Mouse (Mus musculus): ENCODE results near the gene Gpr4. TPM values are rescaled to one million over a fixed set of nuclear protein-coding genes. Genes with fewer than 3 reads are reported as not detected.
A peak's percentile ranks its signal among the peaks of the same experiment; 100 is the strongest.

Gpr4 gene
- total RNA-seq, 4 experiments from 2014 or later: 2.2 to 2.7 (median 2.5) TPM

- no peak for DNase-seq (ENCODE audit: low spot score in 2 of 2)
Measured at GRCm38 (mm10) chr7:19194676-19195075, 17.7 kb upstream of the Gpr4 start.

DNA sequence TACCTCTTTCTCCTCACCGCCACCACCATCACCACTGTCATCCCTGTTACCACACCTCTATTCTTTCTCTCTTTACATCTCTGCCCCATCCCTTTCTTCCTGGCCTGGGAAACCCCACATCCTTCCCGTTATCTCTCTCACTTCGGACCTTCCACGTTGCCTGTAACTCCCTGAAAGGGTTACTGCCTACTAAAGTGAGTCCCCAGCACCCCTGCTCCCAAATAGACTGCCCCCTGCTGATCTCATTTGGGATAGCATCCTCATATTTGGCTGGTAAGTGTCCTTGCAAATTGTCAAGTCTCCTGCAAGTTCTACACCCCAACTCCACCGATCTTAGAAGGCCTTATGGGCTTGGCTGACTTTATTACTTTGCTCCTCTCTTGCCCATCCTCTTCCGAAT, 15.7 kb upstream of the Gpr4 start:
- no peak for DNase-seq (ENCODE audit: low spot score in 2 of 2)

GRCm38 (mm10) chr7:19197985-19198384, 14.4 kb upstream of the Gpr4 start:
- no peak for DNase-seq (ENCODE audit: low spot score in 2 of 2)

DNA sequence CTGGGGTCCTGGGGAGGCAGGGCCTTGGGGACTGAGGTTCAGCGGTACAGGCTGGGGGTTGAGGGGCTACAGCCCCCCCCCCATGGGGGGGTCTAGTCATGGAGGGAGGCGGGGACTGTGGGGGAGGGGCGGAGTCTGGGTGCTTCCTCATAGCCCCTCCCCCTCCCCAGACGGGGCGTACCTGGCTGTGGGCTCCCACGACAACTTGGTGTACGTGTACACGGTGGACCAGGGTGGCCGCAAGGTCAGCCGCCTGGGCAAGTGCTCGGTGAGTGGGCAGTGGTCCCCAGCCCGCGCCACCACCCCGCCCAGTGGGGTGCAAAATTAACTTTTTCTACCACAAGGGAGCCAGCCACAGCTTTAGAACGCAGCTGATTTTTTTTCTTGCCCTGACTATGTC, 10.7 kb upstream of the Gpr4 start:
- DNase-seq (ENCODE audit: low spot score in 2 of 2): no peak

- DNase-seq (ENCODE audit: low spot score in 2 of 2): no peak
Measured at GRCm38 (mm10) chr7:19202065-19202850, 10.1 kb upstream of the Gpr4 start.

DNA sequence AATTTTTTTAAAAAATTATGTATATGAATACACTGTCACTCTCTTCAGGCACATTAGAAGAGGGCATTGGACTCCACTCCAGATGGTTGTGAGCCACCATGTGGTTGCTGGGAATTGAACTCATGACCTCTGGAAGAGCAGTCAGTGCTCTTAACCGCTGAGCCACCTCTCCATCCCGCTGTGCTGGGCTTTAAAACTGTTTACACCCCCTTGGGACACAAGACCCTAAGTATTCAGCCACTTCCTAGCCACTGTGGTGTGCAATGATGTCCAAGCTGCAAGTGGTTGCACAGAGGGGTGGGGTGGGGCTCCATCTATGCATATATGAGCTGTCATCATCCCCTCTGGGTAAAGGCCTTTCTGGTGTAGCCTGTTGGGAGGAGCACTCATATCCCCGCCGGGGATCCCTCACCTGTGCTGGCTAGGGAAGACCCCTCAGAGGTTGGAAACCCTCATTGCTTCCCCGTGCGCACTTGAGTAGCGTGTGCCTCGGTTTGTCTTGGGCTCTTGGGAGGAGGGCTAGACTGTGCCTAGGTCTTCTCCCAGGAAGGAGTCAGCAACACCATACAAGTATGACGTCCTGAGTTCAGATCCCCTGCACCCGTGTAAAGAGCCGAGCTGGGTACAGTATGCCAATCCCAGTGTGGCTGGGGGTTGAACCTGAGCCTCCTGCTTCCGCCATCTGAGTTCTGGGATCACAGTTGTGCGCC, 4.0 kb upstream of the Gpr4 start:
- DNase-seq (ENCODE audit: low spot score in 2 of 2): no peak

DNA sequence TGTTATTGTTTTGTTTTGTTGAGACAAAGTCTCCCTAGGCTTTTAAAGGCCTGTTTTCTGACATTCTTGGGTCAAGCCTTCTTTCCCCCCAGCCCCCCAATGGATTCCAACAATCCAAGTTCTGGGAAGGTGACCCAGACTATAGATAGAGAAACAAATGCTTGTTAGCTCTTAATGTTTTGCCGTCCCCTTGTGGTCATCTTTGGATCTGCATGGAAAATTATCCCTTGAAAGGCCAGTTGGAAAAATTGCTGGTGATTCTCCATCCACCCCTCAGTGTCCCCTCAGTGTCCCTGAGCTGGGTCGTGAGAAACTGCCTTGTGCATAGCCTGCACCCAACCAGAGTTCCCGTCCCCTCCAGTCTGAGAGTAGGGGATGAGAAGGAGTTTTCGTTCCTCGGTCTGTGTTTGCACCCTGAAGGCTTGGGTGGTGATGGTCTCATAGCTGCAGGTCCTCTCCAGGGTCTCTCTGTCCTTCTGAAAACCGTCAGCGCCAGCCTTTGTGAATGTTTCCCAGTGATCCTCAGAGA, 3.3 kb upstream of the Gpr4 start:
- no peak for DNase-seq (ENCODE audit: low spot score in 2 of 2)

DNA sequence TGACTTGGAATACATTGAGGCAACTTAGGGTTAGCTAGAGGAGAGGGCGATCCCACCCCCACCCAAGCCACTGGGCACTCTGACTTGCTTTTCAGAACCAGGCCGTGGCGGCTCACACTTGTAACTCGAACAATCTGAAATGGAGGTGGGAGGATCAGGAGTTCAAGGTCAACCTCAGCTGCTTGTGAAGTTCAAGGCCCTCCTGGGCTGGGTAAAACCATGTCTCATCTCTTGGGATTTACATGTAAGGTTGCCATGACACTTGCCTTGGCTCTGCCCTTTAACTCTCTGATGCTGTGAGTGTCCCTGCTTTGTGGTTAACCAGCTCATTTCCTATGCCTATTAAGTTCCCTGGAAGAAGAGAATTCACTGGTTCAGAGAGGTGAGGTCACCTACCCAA, 2.8 kb upstream of the Gpr4 start:
- DNase-seq (ENCODE audit: low spot score in 2 of 2): no peak

DNA sequence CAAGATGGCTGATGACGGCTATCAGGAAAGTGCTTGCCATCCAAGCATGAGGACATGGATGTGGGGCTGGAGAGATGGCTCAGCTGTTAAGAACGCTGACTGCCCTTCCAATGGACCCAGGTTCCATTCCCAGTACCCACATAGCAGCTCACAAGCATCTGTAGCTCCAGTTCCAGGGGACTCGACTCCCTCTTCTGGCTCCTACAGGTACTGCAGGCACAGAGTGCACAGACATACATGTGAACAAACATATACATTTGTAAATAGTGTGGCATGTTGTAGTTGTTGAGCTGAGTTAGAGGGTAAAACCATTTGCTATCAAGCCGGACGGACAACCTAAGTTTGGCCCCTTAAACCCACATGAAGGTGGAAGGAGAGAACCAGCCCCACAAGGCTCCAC, 2.3 kb upstream of the Gpr4 start:
- DNase-seq (ENCODE audit: low spot score in 2 of 2): no peak

- no peak for DNase-seq (ENCODE audit: low spot score in 2 of 2)
Measured at GRCm38 (mm10) chr7:19211041-19211675, 1.2 kb upstream of the Gpr4 start.

DNA sequence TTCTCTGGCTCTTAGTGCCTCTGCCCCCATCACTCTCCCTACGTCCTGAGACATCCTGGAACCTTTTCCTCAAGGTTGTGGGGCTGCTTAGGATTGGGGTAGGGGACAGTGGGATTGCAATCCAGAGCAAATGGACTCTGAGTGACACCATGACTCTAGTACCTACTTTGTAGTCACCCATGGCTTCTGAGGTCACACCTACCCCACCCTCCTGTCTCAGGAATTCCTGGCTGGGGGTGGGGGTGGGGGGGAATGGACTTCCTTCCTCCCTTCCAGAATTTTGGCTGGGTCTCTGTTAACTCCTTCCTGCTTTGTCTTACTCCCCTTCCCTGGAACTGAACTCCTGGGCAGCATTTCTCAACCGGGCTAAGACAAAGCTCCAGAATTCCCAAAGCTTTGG, 1.0 kb downstream of the Gpr4 start:
- DNase-seq (ENCODE audit: low spot score in 2 of 2): no peak

DNA sequence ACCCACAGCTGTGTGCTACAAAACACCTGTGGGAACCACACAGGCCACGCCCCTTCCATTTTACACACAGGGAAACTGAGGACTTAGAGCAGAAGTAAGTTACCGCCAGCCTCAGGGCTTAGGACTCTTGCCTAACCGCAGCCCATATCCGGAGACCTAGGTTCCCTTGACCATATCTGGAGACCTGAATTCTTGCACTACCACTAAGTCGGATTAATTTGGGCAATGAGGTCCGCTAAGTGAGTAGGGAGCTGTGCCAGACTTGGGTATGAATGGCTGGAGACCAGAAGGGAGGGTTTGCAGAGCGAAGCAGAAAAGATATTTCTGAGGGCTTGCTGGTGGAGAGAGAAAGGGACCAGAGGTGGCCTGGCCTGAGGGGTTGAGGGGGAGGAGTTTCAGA, 2.0 kb downstream of the Gpr4 start:
- DNase-seq (ENCODE audit: low spot score in 2 of 2): no peak

GRCm38 (mm10) chr7:19214940-19215339, 2.6 kb downstream of the Gpr4 start:
- DNase-seq (ENCODE audit: low spot score in 2 of 2): no peak

DNA sequence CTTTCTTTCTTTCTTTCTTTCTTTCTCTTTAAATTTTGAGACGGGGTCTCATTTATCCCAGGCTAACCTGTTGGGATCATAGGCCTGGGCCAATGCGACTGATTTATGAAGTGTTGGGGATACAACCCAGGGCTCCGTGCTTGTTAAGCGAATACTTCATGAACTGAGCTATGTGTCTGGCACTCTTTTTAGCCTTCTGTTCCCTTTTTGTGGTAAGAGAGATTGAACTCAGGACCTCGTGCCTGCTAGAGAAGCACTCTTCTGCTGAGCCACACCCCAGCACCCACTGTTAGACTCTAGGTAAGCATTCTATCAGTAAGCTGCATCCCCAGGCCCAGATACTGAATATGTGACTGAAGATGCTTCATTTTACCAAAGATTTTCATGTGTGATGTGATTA, 5.2 kb downstream of the Gpr4 start:
- DNase-seq (ENCODE audit: low spot score in 2 of 2): no peak

GRCm38 (mm10) chr7:19217944-19218343, 5.6 kb downstream of the Gpr4 start:
- DNase-seq (ENCODE audit: low spot score in 2 of 2): no peak

GRCm38 (mm10) chr7:19220061-19220460, 7.7 kb downstream of the Gpr4 start:
- no peak for DNase-seq (ENCODE audit: low spot score in 2 of 2)

- DNase-seq (ENCODE audit: low spot score in 2 of 2): no peak
Measured at GRCm38 (mm10) chr7:19222189-19222588, 9.9 kb downstream of the Gpr4 start.

DNA sequence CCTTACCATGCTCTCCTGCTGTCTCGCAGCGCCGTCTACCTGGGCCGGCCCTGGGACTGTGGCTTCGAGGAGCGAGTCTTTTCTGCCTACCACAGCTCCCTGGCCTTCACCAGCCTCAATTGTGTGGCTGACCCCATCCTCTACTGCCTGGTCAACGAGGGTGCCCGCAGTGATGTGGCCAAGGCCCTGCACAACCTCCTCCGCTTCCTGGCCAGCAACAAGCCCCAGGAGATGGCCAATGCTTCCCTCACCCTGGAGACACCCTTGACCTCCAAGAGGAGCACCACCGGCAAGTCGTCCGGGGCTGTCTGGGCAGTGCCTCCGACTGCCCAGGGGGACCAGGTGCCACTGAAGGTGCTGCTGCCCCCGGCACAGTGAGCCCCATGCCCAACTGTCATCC, 10.5 kb downstream of the Gpr4 start:
- DNase-seq (ENCODE audit: low spot score in 2 of 2): no peak

DNA sequence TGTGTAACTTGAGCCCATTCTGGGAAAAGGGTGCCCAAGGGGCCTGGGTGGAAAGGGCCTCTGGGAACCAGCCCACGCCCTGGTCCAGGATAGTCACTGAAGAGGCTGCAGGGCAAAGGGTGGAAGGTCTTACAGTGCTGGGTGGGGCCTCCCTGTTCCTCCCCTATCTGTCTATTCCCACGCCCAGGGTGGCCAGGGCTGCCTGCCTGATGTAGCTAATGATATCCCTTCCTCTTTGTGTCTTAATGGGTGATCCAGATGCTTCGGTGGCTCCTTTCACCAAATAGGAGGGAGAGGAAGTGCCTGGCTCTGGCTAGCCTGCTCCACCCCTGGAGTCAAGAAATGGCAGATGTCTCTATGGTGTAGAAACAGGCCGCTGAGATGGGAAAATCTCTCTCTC, 12.6 kb downstream of the Gpr4 start:
- DNase-seq (ENCODE audit: low spot score in 2 of 2): no peak

GRCm38 (mm10) chr7:19226817-19227797, 14.8 kb downstream of the Gpr4 start:
- DNase-seq (ENCODE audit: low spot score in 2 of 2): peak; percentile 46 to 56

All from left cerebral cortex, adult 8-10 months (tissue).